Mouse (Mus musculus) gastrocnemius, postnatal 36 days (tissue): ENCODE results near the gene Hoxa7. TPM values are rescaled to one million over a fixed set of nuclear protein-coding genes. Genes with fewer than 3 reads are reported as not detected.

Experiments
- DNase-seq, 2 experiments: peaks; one replicate each; pipeline ENCODE4 v3.0.0; 2022
- intact Hi-C: fragments of 180-260 bp; cut with DNase I; formaldehyde crosslinking; loops from one replicate; pipeline ENCODE4 v1.15.1; 2025
- total RNA-seq, 2 experiments: library from RNA; stranded (reverse); gene quantifications; 2 replicates each; pipeline ENCODE4 v1.2.3; 2021

Gene Hoxa7
- total RNA-seq, 2 experiments from 2014 or later: 3.7 to 4.0 TPM

GRCm38 (mm10) chr6:52186500-52186899 is 35.2 kb downstream of the Hoxa7 start:
- DNase-seq: no peak
- intact Hi-C loops: no loop called here

GRCm38 (mm10) chr6:52185834-52186233 is 35.8 kb downstream of the Hoxa7 start:
- no peak for DNase-seq
- intact Hi-C loops: no loop called here

GRCm38 (mm10) chr6:52185222-52185621 is 36.4 kb downstream of the Hoxa7 start:
- no peak for DNase-seq
- intact Hi-C loops: no loop called here

- DNase-seq: no peak
- intact Hi-C loops: no loop called here
Measured at GRCm38 (mm10) chr6:52184668-52185067, 37.0 kb downstream of the Hoxa7 start.

GRCm38 (mm10) chr6:52183311-52184080 is 38.2 kb downstream of the Hoxa7 start:
- DNase-seq: no peak
- intact Hi-C loops: no loop called here

GRCm38 (mm10) chr6:52182793-52183192 is 38.9 kb downstream of the Hoxa7 start:
- intact Hi-C loops: no loop called here
- DNase-seq: no peak

GRCm38 (mm10) chr6:52182030-52182429 is 39.6 kb downstream of the Hoxa7 start:
- no peak for DNase-seq
- intact Hi-C loops: no loop called here

- DNase-seq: no peak
- intact Hi-C loops: no loop called here
Measured at GRCm38 (mm10) chr6:52180726-52181125, 40.9 kb downstream of the Hoxa7 start.

GRCm38 (mm10) chr6:52180213-52180710 is 41.4 kb downstream of the Hoxa7 start:
- DNase-seq: no peak
- intact Hi-C loops: no loop called here

GRCm38 (mm10) chr6:52179690-52180089 is 42.0 kb downstream of the Hoxa7 start:
- intact Hi-C loops: no loop called here
- no peak for DNase-seq

GRCm38 (mm10) chr6:52178918-52179665 is 42.6 kb downstream of the Hoxa7 start:
- no peak for DNase-seq
- intact Hi-C loops: no loop called here

- intact Hi-C loops: no loop called here
- no peak for DNase-seq
Measured at GRCm38 (mm10) chr6:52177806-52178205, 43.8 kb downstream of the Hoxa7 start.

- intact Hi-C loops: no loop called here
Measured at GRCm38 (mm10) chr6:52177061-52177735, 44.5 kb downstream of the Hoxa7 start, which contains the start of gene 5730596B20Rik. Gene 5730596B20Rik (plus strand): TSS chr6:52177498.

GRCm38 (mm10) chr6:52176391-52176790 is 45.3 kb downstream of the Hoxa7 start:
- DNase-seq: no peak
- intact Hi-C loops: no loop called here

More at GRCm38 (mm10) chr6:52177061-52177735, 44.5 kb downstream of the Hoxa7 start, which contains the start of gene 5730596B20Rik:
- DNase-seq: no peak

GRCm38 (mm10) chr6:52175864-52176263 is 45.8 kb downstream of the Hoxa7 start:
- no peak for DNase-seq
- intact Hi-C loops: no loop called here

GRCm38 (mm10) chr6:52174968-52175751 is 46.5 kb downstream of the Hoxa7 start:
- DNase-seq: no peak
- intact Hi-C loops: no loop called here

GRCm38 (mm10) chr6:52173648-52174047 is 48.0 kb downstream of the Hoxa7 start:
- intact Hi-C loops: no loop called here
- DNase-seq: no peak

GRCm38 (mm10) chr6:52172501-52172900 is 49.2 kb downstream of the Hoxa7 start:
- intact Hi-C loops: no loop called here
- peak; percentile 62 to 63 for DNase-seq

- intact Hi-C loops: no loop called here
- no peak for DNase-seq
Measured at GRCm38 (mm10) chr6:52171938-52172337, 49.7 kb downstream of the Hoxa7 start.

GRCm38 (mm10) chr6:52171331-52171730 is 50.3 kb downstream of the Hoxa7 start:
- no peak for DNase-seq
- intact Hi-C loops: no loop called here
